Mouse (Mus musculus) adrenal gland, postnatal 0 days (tissue): ENCODE results near the gene Catip. TPM values are rescaled to one million over a fixed set of nuclear protein-coding genes. Genes with fewer than 3 reads are reported as not detected.
A peak's percentile ranks its signal among the peaks of the same experiment; 100 is the strongest.

Experiments used
- microRNA-seq: library from miRNA; unstranded; fragments of <30 nt; microRNA quantifications from one replicate; pipeline ENCODE4, GENCODE M21; 2016; ENCODE audit warnings: borderline replicate concordance; ENCODE audit not compliant: insufficient number of aligned reads
- polyA plus RNA-seq: library from polyadenylated mRNA; unstranded; fragments of >200 nt; fragmentation: Nextera tagmentation; extraction: Ambion mirVana; gene quantifications from 2 replicates; pipeline ENCODE4 v1.2.1, GENCODE M21; 2015

Catip gene
- 0.16 and 0.52 TPM in 2 replicates for polyA plus RNA-seq

DNA sequence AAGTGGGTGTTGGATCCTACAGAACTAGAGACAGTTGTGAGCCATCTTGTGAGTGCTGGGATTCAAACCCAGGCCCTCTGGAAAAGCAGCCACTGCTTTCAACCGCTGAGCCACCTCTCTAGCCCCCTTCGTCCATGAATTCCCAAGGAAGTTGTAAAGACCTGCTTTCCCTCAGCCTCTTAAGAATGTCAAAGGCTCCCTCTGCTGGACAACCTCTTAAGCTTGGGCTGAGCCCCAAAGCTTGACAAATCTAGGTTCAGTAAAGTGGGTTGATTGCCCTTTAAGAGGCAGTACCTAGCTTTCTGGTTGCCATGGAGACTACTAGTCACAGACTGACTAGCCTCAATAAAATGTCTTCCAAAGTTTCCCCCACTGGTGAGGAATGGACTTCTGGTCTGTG is at the start of gene Catip:
Gene Catip, plus strand, starts transcription at position 297 of the 400 bp plus-strand sequence.

DNA sequence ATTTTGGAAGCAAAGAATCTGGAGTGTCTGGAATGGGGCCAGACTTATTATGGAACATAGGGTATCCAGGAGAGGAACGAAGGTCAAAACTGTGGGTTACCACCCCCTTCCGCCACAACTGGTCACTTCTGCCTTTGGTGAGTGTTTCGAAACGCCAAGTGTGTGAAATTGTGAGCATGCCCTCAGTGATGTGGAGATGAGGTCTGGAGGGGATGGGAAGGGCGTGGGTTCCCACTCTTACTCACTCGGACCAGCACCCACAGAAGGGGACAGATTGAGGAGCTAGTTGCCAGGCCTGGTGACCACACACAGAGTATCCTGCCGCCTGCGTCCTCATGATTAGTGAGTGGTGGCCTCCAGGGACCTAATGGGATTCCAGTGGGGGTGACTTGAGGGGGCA is 13.1 kb downstream of the Catip start, which contains the start of gene Slc11a1:
Gene Slc11a1, plus strand, starts transcription at position 216 of the 400 bp plus-strand sequence.

DNA sequence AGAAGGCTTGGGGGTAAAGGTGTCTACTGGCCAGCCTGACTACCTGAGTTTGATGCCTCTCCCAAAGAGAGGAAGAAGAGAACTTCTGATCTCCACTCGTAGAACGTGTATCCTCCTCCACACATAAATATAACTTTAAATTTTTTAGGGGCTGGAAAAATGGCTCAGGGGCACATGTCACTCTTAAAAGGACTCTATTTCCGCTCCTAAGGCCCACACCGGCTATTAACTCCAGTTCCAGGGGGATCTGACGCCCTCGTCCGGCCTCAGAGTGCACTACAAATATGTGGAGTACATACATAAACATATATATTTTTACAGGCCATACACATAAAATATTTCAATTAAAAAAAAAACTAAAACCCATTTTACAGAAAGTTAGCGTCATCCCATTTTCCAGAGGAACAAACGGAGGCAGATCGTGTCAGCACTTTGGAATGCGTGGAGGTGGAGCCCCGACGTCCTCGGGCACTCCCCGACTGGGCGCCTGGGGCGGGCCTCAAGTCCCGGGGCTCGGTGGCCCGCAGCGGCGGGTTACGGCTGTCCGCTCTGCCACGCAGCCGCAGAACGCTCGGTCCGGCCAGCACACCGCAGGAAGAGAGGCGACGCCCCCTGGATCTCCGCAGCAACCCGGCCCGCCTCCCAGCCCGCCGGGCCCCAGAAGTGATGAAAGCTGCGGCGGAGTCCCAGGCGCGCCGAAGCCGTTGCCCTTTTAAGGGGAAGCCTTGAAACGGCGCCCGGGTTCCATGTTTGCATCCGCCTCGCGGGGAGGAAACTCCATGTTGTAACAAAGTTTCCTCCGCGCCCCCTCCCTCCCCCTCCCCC is 29.2 kb downstream of the Catip start, which contains the start of gene Ctdsp1:
Gene Ctdsp1, plus strand, starts transcription at position 586 of the 825 bp plus-strand sequence.

DNA sequence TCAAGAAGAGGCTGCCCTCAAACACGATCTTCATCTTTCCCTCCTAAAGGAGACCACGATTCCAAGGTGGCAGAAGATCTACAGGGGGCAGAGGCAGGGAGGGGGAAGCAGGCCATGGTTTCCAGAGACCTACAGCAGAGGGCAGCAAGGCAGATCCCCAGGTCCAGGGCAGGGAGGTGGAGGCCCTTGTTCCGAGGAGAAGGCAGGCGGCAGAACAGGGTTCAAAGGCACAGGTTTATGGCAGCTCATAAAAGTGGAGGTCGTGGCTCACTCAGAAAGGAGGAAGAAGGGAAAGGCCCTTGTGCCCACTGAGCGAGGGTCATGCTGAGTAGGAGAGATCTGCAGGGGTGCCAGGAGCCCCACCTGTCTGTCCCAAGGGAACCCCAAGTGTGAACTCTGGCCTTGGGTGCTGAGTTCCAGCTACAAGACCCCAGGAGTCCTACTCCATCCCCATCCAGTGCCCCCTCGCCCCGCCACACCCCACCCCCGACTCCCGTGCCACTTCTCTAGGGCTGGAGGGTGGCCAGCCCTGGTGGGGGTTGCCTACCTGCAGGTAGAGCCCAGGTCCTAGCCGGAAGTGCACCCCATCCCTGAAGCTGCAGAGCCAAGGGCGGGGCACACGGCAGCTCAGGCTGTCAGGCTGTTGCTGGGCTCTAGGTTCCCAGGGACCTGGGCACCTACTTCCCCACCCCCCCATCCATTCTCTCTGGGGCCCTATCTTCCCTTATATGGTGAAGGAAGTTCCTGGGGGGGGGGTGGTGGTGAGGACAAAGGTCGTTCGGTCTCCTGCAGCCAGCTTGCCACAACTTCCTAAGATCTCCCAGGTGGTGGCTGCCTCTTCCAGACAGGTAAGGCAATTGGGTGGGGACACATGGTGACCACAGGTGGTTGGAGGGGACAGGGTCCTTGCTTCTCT is 46.9 kb downstream of the Catip start, which contains the start of gene Vil1:
Gene Vil1, plus strand, starts transcription at position 788 of the 916 bp plus-strand sequence.

Small RNAs within 50 kb of the gene (microRNA-seq; reads per million reads assigned to microRNA genes)
- 32,487 reads per million, percentile 97 among the genes with 10 or more reads in this experiment for gene Mir26b

Other genes with a start within 250 kb of the Catip start
- 61.2 and 72.3 TPM in 2 replicates for gene Tns1, start 237.7 kb upstream of the Catip start, polyA plus RNA-seq
- 0.58 and 1.1 TPM in 2 replicates for gene Rufy4, start 236.6 kb upstream of the Catip start, polyA plus RNA-seq
- gene Cxcr2, start 208.1 kb upstream of the Catip start, polyA plus RNA-seq: 0.35 and 0.47 TPM in 2 replicates
- not detected in 2 replicates for gene Cxcr1, start 167.5 kb upstream of the Catip start, polyA plus RNA-seq
- 298 and 366 TPM in 2 replicates for gene Arpc2, start 126.0 kb upstream of the Catip start, polyA plus RNA-seq
- 0.62 and 0.69 TPM in 2 replicates for gene Gpbar1, start 83.6 kb upstream of the Catip start, polyA plus RNA-seq
- gene Aamp, start 77.4 kb upstream of the Catip start, polyA plus RNA-seq: 163 and 251 TPM in 2 replicates
- gene Pnkd, start 77.2 kb upstream of the Catip start, polyA plus RNA-seq: 116 and 139 TPM in 2 replicates
- 44.2 and 66.5 TPM in 2 replicates for gene Tmbim1, start 56.5 kb upstream of the Catip start, polyA plus RNA-seq
- 9.2 and 14.0 TPM in 2 replicates for gene Slc11a1, start 13.1 kb downstream of the Catip start, polyA plus RNA-seq
- gene Ctdsp1, start 29.4 kb downstream of the Catip start, polyA plus RNA-seq: 46.5 and 55.3 TPM in 2 replicates
- 0.35 and 0.50 TPM in 2 replicates for gene Vil1, start 47.3 kb downstream of the Catip start, polyA plus RNA-seq
- gene Cnot9, start 143.9 kb downstream of the Catip start, polyA plus RNA-seq: 21.9 and 26.8 TPM in 2 replicates
- 0.54 and 0.57 TPM in 2 replicates for gene Plcd4, start 180.8 kb downstream of the Catip start, polyA plus RNA-seq
- 8.0 and 10.9 TPM in 2 replicates for gene Usp37, start 182.2 kb downstream of the Catip start, polyA plus RNA-seq
- 2.9 TPM in 2 replicates for gene Zfp142, start 226.1 kb downstream of the Catip start, polyA plus RNA-seq
- gene Bcs1l, start 226.2 kb downstream of the Catip start, polyA plus RNA-seq: 8.4 and 16.0 TPM in 2 replicates
- gene Rnf25, start 239.3 kb downstream of the Catip start, polyA plus RNA-seq: 25.3 and 33.0 TPM in 2 replicates
- 4.7 and 4.8 TPM in 2 replicates for gene Stk36, start 239.3 kb downstream of the Catip start, polyA plus RNA-seq